Mouse (Mus musculus) kidney, adult 2 months (tissue): Measurements from ENCODE around the gene Agbl4. TPM values are rescaled to one million over a fixed set of nuclear protein-coding genes. Genes with fewer than 3 reads are reported as not detected.

ENCODE experiments used
- DNase-seq: peaks from one replicate; pipeline ENCODE4 v3.0.0; 2021
- H3K27ac ChIP-seq: fragments of 200-500 bp; 2 replicates; pipeline ENCODE4 v1.5.1; 2012; ENCODE audit warnings: low read depth, low read length, control low read depth, inconsistent platforms; ENCODE audit not compliant: insufficient read depth
- H3K27me3 ChIP-seq: fragments of 200-500 bp; replicated peaks from 2 replicates; pipeline ENCODE4 v1.6.1; 2012; ENCODE audit warnings: mild to moderate bottlenecking, moderate library complexity, low read length, inconsistent platforms; ENCODE audit not compliant: control insufficient read depth, insufficient read depth
- H3K36me3 ChIP-seq: fragments of 200-500 bp; 2 replicates; pipeline ENCODE4 v1.6.1; 2012; ENCODE audit warnings: mild to moderate bottlenecking, moderate library complexity, low read length, inconsistent platforms; ENCODE audit not compliant: control insufficient read depth, insufficient read depth
- H3K4me1 ChIP-seq: fragments of 200-500 bp; 2 replicates; pipeline ENCODE4 v1.6.1; 2011; ENCODE audit warnings: low read length; ENCODE audit not compliant: control insufficient read depth, insufficient read depth
- H3K4me3 ChIP-seq: fragments of 200-500 bp; 2 replicates; pipeline ENCODE4 v1.5.1; 2011; ENCODE audit warnings: mild to moderate bottlenecking, low read depth, low read length, control low read depth; ENCODE audit not compliant: insufficient read depth
- CTCF ChIP-seq: fragments of 200-500 bp; conservative IDR thresholded peaks from 2 replicates; pipeline ENCODE4 v1.5.1; 2011; ENCODE audit warnings: low read depth, mild to moderate bottlenecking, control low read depth, low read length, moderate library complexity, mixed read lengths; ENCODE audit not compliant: insufficient read depth, insufficient read length
- POLR2A ChIP-seq: fragments of 200-500 bp; IDR thresholded peaks from one replicate; pipeline ENCODE4 v1.6.1; 2011; ENCODE audit warnings: low read depth, low read length, control low read depth
- WGBS: fragments of 180-500 bp; shearing (Covaris S2); methylation state at CpG from one replicate; pipeline ENCODE4 v1.1.7; 2018; 5-methylcytosine and 5-hydroxymethylcytosine counted together
- polyA plus RNA-seq: library from polyadenylated mRNA; depleted of rRNA; stranded (reverse); fragments of >200 nt; gene quantifications from 2 replicates; pipeline ENCODE4 v1.2.3, GENCODE M21; 2012

The Agbl4 gene
- polyA plus RNA-seq, 1 experiment = 0.16 TPM

GRCm38 (mm10) chr4:111645831-111646166 lies 1248.3 kb downstream of the Agbl4 start:
- TF ChIP-seq POLR2A (no peak), CTCF (peak; percentile 64)
- WGBS = 26% methylated on average over 1 of the region's 1 CpGs
- Histone ChIP-seq H3K27ac (no peak overlapping the region), H3K36me3 (no peaks in the 10 kb centered on the region), H3K27me3 (no peaks in the 10 kb centered on the region), H3K4me3 (no peak overlapping the region), H3K4me1 (no peaks in the 10 kb centered on the region)
- peak; percentile 21 for DNase-seq

- no peaks in the 10 kb centered on the region for H3K36me3 ChIP-seq
- no peaks in the 10 kb centered on the region for H3K4me1 ChIP-seq
- no peak overlapping the region for H3K27ac ChIP-seq
- no peak for TF ChIP-seq POLR2A
- TF ChIP-seq CTCF = no peak
- no peak overlapping the region for H3K4me3 ChIP-seq
- 79% methylated on average over 1 of the region's 1 CpGs for WGBS
- H3K27me3 ChIP-seq = no peaks in the 10 kb centered on the region
- no peak for DNase-seq
These were observed 1256.0 kb downstream of the Agbl4 start for GRCm38 (mm10) chr4:111653451-111653850.

GRCm38 (mm10) chr4:111663730-111664129 lies 1266.3 kb downstream of the Agbl4 start:
- 8% methylated on average over 1 of the region's 1 CpGs for WGBS
- H3K4me1 ChIP-seq = 0 out of 2 replicates have a peak, but pooled peaks cover 2% of the 10 kb centered on the region
- no peak for TF ChIP-seq POLR2A
- no peak for TF ChIP-seq CTCF
- H3K4me3 ChIP-seq = no peak overlapping the region
- H3K36me3 ChIP-seq = no peaks in the 10 kb centered on the region
- H3K27me3 ChIP-seq = no peaks in the 10 kb centered on the region; the same call in 1 of the 2 replicates
- no peak overlapping the region; the same call in 1 of the 2 replicates for H3K27ac ChIP-seq
- DNase-seq = peak; percentile 60

GRCm38 (mm10) chr4:111664146-111664545 lies 1266.7 kb downstream of the Agbl4 start:
- WGBS = 26% methylated on average over 3 of the region's 3 CpGs
- Histone ChIP-seq H3K27ac (no peak overlapping the region), H3K4me3 (no peak overlapping the region), H3K4me1 (0 out of 2 replicates have a peak, but pooled peaks cover 2% of the 10 kb centered on the region), H3K27me3 (no peaks in the 10 kb centered on the region; the same call in 1 of the 2 replicates), H3K36me3 (no peaks in the 10 kb centered on the region)
- DNase-seq = peak; percentile 70
- TF ChIP-seq CTCF (no peak), POLR2A (no peak)

- Histone ChIP-seq H3K4me1 (0 out of 2 replicates have a peak, but pooled peaks cover 2% of the 10 kb centered on the region), H3K4me3 (no peak overlapping the region), H3K27me3 (no peaks in the 10 kb centered on the region; the same call in 1 of the 2 replicates), H3K27ac (no peak overlapping the region), H3K36me3 (no peaks in the 10 kb centered on the region)
- TF ChIP-seq POLR2A (no peak), CTCF (no peak)
- 90% methylated on average over 1 of the region's 1 CpGs for WGBS
- no peak for DNase-seq
These were observed 1269.3 kb downstream of the Agbl4 start for GRCm38 (mm10) chr4:111666713-111667112.

- 93% methylated on average over 3 of the region's 3 CpGs for WGBS
- TF ChIP-seq CTCF = no peak
- TF ChIP-seq POLR2A = no peak
These were observed 1271.9 kb downstream of the Agbl4 start for GRCm38 (mm10) chr4:111669369-111669768.

GRCm38 (mm10) chr4:111670566-111671421 lies 1273.3 kb downstream of the Agbl4 start:
- TF ChIP-seq POLR2A (no peak), CTCF (no peak)
- Histone ChIP-seq H3K4me1 (no peaks in the 10 kb centered on the region), H3K27me3 (no peaks in the 10 kb centered on the region), H3K36me3 (no peaks in the 10 kb centered on the region), H3K4me3 (no peak overlapping the region), H3K27ac (no peak overlapping the region)
- no peak for DNase-seq
- 31% methylated on average over 12 of the region's 12 CpGs for WGBS

More at GRCm38 (mm10) chr4:111669369-111669768, 1271.9 kb downstream of the Agbl4 start:
- Histone ChIP-seq H3K4me3 (no peak overlapping the region), H3K27ac (no peak overlapping the region), H3K4me1 (no peaks in the 10 kb centered on the region), H3K36me3 (no peaks in the 10 kb centered on the region), H3K27me3 (no peaks in the 10 kb centered on the region; the same call in 1 of the 2 replicates)
- DNase-seq = no peak
